Mouse (Mus musculus): ENCODE measurements around the gene Gm37419. TPM values are rescaled to one million over a fixed set of nuclear protein-coding genes. Genes with fewer than 3 reads are reported as not detected.

Gene Gm37419
- polyA plus RNA-seq, 1 experiment = not detected

DNA sequence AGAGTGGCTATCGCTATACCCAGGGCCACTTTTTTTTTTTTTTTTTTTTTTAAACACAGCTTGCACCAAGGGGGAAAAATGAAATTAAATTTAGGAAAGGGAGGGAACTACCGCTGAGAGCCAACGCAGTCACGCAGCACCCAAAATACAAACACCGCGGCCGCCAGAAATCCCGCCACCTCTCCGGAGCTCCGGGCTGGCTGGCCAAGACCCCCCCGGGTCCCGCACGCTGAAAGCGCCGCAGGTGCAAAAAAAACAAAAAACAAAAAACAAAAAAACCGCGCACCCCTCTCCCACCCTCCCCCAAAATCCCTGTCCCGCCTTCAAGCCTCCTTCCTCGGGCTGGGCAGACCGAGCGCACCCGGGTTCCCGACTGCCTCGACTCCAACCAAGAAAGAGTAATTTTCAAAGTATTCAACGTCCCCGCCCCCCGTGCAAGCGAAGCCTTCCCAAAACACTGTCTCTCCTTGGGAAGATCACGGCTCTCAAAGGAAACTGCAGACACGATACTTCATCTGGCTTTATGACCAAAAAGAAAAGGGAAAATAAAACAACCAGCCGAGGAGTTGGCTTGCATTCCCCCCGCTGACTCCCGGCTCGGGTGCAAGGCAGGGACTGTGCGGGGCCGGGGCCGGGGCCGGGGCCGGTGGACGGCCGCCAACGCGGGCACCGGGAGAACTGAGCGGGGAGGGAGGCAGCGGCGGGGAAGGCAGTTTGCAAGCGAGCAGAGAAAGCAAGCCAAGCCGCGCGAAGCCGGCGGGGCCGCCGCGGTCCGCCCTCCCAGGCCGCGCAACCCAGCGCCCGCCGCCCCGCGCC lies 733 bp upstream of the Gm37419 start:
- peak; percentile 67 for DNase-seq (ENCODE audit: low read depth)
- TF ChIP-seq POLR2A (IDR thresholded peaks at IDR 0.05; ENCODE audit: borderline replicate concordance, extremely low read depth, insufficient read depth, insufficient read length, poor library complexity, severe bottlenecking) (no peak), CTCF (IDR thresholded peaks at IDR 0.05; ENCODE audit: borderline replicate concordance, extremely low read depth, insufficient read depth, insufficient read length) (no peak)

DNA sequence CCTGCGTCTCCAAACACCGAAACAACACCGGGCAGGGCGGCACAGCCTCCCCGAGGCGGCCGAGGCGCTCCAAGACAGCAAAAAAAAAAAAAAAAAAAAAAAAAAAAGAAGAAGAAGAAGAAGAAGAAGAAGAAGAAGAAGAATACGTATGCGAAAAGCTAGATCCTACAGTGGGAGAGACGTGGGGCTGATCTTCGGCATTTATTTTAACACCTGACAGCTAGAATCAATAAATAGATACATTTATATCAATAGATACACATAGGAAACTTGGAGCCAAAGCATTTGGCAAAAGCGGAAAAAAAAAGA lies 171 bp upstream of the Gm37419 start:
- DNase-seq (ENCODE audit: low read depth) = no peak
- TF ChIP-seq POLR2A (IDR thresholded peaks at IDR 0.05; ENCODE audit: borderline replicate concordance, extremely low read depth, insufficient read depth, insufficient read length, poor library complexity, severe bottlenecking) (no peak), CTCF (IDR thresholded peaks at IDR 0.05; ENCODE audit: borderline replicate concordance, extremely low read depth, insufficient read depth, insufficient read length) (no peak)

DNA sequence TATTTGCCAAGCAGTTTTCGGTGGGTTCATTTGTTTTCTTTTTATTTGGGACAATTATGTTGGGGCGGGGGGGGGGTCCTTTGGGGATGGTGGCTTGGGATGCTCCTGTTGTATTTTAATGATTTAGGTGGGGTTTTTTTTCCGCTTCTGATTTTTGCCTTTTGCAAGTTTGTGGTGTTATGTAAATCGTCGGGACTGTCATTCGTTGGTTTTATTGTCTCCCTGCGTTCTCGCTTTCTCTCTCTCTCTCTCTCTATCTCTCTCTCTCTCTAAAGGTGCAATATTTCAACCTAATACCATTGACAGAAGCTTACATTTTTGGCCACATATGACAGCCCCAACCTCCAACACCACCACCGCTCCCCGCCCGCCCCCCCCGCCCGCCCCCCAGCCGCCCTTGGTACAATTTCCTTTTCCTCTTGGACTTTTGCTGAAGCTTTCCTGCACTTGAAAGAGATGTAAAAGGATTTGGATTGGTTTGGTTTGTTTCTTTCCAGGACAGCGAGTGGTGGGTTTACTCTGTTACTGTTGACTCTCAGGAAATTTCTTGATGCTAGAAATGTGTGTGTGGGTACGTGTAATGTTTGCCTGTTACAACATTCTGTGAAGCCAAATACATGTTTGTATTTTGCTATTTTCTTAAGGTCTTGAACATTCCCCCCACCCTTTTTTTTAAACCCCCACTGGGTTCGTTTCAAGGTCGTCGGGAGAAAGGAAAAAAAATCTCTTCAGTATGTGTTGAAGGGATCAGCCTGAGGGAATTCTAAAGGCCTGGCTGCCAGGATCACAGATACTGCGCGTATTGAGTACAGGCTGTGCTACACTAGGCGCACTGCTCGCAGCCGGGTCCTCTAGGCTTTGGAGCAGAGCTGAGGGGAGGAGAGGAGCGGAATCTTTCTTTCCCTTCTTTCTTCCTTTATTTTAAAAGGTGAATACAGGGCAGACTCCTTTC lies 1.2 kb downstream of the Gm37419 start:
- no peak for TF ChIP-seq CTCF (IDR thresholded peaks at IDR 0.05; ENCODE audit: borderline replicate concordance, extremely low read depth, insufficient read depth, insufficient read length)
- no peak for TF ChIP-seq POLR2A (IDR thresholded peaks at IDR 0.05; ENCODE audit: borderline replicate concordance, extremely low read depth, insufficient read depth, insufficient read length, poor library complexity, severe bottlenecking)

DNA sequence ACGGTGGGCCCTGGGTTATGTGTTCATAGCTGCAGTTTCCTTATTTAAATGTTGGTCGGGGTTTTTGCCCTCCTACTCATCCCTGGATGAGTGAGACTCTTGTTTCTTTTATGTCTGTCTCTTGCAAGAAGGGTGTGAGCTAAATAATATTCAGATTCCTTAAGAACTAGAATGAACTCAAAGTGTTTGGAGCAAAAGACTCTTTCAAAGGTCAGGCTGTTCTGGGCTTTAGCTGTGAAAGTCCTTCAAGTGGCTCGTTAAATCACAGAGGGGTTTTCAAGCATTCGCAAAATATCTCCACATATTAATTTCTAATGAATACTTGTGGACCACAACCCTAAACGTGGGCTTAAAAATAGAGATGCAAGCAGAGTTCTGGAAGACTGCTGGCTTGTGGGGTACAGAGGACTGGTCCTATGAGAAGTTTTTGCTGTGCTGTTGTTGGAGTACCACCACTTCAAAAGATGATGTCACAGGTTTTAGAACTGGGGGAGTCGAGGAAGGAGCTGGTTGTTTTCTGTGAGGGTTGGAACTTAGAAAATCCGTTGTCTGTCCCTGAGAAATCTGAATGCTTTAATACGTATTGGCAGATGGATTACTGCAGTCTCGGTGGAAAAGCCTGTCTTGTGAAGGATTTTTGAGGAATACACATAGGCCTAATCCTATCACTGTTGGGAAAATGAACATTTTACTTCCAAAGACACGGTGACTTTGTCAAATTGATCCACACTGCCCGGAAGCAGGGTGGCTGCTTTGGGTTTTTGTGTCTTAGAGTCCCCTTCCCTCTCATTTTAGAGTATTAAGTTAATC lies 2.1 kb downstream of the Gm37419 start:
- TF ChIP-seq POLR2A (IDR thresholded peaks at IDR 0.05; ENCODE audit: borderline replicate concordance, extremely low read depth, insufficient read depth, insufficient read length, poor library complexity, severe bottlenecking) = no peak
- no peak for TF ChIP-seq CTCF (IDR thresholded peaks at IDR 0.05; ENCODE audit: borderline replicate concordance, extremely low read depth, insufficient read depth, insufficient read length)

More for the DNA sequence above, 1.2 kb downstream of the Gm37419 start:
- DNase-seq (ENCODE audit: low read depth) = peak; percentile 84

DNA sequence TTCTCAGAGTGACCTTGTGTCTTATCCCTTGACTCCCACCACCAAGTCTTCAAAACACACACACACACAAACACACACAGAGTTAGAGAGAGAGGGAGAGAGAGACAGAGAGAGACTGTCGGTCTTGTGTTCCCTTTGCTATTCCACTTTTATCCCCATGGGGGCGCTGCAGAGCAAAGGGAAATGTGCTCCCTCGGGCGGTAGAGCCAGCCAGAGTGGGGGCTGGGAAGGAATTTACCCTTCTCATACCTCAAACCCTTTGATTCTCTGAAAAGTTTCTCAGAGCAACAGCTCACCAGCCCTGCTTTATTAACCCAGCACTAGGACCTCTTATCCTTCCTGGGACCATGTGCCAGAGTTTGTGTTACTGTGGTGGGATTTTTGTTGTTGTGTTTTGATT lies 2.9 kb downstream of the Gm37419 start:
- TF ChIP-seq POLR2A (IDR thresholded peaks at IDR 0.05; ENCODE audit: borderline replicate concordance, extremely low read depth, insufficient read depth, insufficient read length, poor library complexity, severe bottlenecking) = no peak
- peak; percentile 83 for TF ChIP-seq CTCF (IDR thresholded peaks at IDR 0.05; ENCODE audit: borderline replicate concordance, extremely low read depth, insufficient read depth, insufficient read length)

More for the DNA sequence above, 2.1 kb downstream of the Gm37419 start:
- peak; percentile 31 for DNase-seq (ENCODE audit: low read depth)

GRCm38 (mm10) chr16:23991846-23992580 lies 3.7 kb downstream of the Gm37419 start:
- DNase-seq (ENCODE audit: low read depth) = no peak
- TF ChIP-seq POLR2A (IDR thresholded peaks at IDR 0.05; ENCODE audit: borderline replicate concordance, extremely low read depth, insufficient read depth, insufficient read length, poor library complexity, severe bottlenecking) (no peak), CTCF (IDR thresholded peaks at IDR 0.05; ENCODE audit: borderline replicate concordance, extremely low read depth, insufficient read depth, insufficient read length) (no peak)

More for the DNA sequence above, 2.9 kb downstream of the Gm37419 start:
- DNase-seq (ENCODE audit: low read depth) = peak; percentile 85

DNA sequence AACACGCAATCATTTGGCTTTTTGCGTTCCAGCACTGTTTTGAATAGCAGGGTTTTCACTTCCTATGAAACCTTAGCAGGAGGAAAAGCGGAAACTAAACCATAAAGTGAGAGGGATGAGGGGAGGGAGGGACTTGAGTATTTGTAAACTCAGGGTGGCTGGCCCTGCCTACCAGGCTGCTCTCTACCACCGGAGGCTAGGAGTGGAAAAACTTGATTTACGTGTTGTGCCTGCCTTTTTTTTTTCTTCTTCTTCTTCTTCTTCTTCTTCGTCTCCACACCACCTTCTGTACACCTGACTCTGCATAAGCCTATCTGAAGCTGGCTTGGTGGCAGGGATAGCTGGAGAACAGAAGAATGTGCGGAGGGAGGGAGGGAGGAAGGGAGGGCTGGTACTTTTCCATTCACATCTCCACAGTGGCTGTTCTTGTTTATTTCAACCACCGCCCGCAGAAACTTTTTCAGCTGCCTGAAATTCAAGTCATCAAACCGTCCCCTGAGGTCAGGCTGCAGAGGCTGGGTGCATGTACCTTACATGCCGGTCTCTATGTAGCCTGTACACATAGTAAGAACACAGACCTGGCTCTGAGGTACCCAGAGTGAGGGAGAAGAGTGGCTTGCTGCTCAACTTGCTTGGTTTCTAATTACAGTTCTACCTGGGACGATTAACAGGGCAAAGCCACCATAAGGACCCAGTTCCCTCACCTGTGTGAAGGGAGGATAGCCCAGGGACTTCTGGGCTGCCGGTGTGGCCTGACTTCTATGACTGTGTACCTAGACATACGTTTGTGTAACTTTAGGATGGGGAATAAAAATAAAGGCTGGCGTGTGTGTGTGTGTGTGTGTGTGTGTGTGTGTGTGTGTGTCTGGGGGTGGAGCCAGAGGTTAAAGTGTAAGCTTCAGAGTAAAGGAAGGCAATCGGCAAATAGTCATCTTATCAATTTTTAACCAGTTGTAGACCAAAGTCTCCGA lies 5.4 kb downstream of the Gm37419 start:
- DNase-seq (ENCODE audit: low read depth) = no peak
- TF ChIP-seq CTCF (IDR thresholded peaks at IDR 0.05; ENCODE audit: borderline replicate concordance, extremely low read depth, insufficient read depth, insufficient read length) = no peak
- TF ChIP-seq POLR2A (IDR thresholded peaks at IDR 0.05; ENCODE audit: borderline replicate concordance, extremely low read depth, insufficient read depth, insufficient read length, poor library complexity, severe bottlenecking) = no peak

DNA sequence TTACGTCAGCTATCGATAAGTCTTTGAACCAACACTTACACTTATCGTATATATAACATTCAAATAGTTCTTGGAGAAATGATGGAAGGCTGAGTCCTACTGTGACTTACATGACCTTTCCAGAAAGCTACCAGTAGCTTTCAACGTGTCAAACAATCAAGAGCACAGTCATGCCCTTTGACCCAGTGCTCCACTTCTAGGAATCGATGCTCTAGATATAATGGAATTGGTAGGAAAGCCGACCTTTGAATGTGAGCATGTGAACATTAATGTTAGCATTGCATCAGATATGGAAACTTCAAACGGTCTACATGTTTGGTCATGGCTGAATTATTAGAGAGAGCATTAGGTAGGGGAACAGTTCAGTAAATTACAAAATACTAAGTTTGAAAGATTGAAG lies 8.1 kb downstream of the Gm37419 start:
- no peak for TF ChIP-seq POLR2A (IDR thresholded peaks at IDR 0.05; ENCODE audit: borderline replicate concordance, extremely low read depth, insufficient read depth, insufficient read length, poor library complexity, severe bottlenecking)
- no peak for TF ChIP-seq CTCF (IDR thresholded peaks at IDR 0.05; ENCODE audit: borderline replicate concordance, extremely low read depth, insufficient read depth, insufficient read length)
- no peak for DNase-seq (ENCODE audit: low read depth)

GRCm38 (mm10) chr16:23997228-23997627 lies 8.9 kb downstream of the Gm37419 start:
- TF ChIP-seq POLR2A (IDR thresholded peaks at IDR 0.05; ENCODE audit: borderline replicate concordance, extremely low read depth, insufficient read depth, insufficient read length, poor library complexity, severe bottlenecking) = no peak
- no peak for TF ChIP-seq CTCF (IDR thresholded peaks at IDR 0.05; ENCODE audit: borderline replicate concordance, extremely low read depth, insufficient read depth, insufficient read length)
- no peak for DNase-seq (ENCODE audit: low read depth)

All from brain, embryonic 14.5 days (tissue).